Mouse (Mus musculus) mature B cell (primary cell): ENCODE measurements around the gene Arf3.

ENCODE experiments used
- in situ Hi-C: fragments of 300-500 bp; cut with MboI; formaldehyde crosslinking; loops from 2 replicates; pipeline ENCODE4 v1.14.3; 2019

Gene Arf3

GRCm38 (mm10) chr15:98722191-98722590 is 40.8 kb downstream of the Arf3 start:
- in situ Hi-C loops = no loop called here

GRCm38 (mm10) chr15:98717301-98717700 is 45.7 kb downstream of the Arf3 start:
- in situ Hi-C loops = no loop called here

GRCm38 (mm10) chr15:98714230-98714652 is 48.8 kb downstream of the Arf3 start:
- in situ Hi-C loops = no loop called here

DNA sequence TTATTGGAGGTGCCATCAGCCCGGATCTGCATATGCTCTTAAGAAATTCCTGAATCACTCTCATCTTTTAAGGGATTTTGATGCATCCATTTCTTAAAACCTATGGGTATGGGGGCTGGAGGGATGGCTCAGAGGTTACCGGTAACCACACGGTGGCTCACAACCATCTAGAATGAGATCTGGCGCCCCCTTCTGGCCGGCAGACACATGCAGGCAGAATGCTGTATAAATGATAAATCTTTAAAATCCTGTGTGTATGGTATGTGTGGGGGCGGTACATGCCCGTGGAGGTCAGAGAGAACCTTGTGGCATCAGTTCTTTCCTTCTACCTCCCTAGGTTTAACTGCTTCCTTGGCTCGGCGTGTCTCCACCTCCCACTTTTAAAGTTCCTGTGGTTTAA is 52.6 kb downstream of the Arf3 start:
- in situ Hi-C loops = no loop called here

GRCm38 (mm10) chr15:98707766-98708372 is 55.1 kb downstream of the Arf3 start, which contains the start of gene Ccdc65:
TSS of gene Ccdc65 (plus strand) at chr15:98708207.
- in situ Hi-C loops = no loop called here

- in situ Hi-C loops = no loop called here
Observed at GRCm38 (mm10) chr15:98704312-98704711, 58.7 kb downstream of the Arf3 start.

GRCm38 (mm10) chr15:98699190-98700105 is 63.6 kb downstream of the Arf3 start:
- in situ Hi-C loops = no loop called here

- in situ Hi-C loops = no loop called here
Observed at GRCm38 (mm10) chr15:98696216-98696615, 66.8 kb downstream of the Arf3 start.

GRCm38 (mm10) chr15:98695726-98696125 is 67.3 kb downstream of the Arf3 start:
- in situ Hi-C loops = no loop called here

DNA sequence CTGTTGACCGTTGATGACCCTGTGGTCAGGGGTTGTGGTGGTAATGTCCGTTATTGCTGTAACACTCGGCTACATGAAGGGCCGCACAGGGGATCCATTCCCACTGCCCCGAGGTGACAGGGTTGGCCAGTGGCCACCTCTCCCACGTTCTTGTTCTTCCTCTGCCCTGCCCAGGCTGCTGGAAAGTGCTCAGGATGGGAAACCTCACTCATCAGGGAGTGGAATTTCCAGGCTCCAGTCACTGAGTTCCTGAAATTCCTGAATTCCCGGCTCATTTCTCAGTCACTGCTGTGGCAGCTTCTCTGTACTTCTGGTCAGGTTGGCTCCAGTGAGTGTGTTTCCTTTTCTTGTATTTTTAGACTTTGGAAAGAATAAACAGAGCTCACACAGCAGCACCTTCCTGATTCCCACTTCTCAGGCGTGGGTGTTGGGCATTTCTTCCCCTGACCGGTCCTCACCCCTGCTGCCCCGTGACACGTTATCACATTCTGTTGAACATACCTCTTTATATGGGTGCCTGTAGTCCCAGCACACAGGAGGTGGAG is 70.8 kb downstream of the Arf3 start:
- in situ Hi-C loops = no loop called here

DNA sequence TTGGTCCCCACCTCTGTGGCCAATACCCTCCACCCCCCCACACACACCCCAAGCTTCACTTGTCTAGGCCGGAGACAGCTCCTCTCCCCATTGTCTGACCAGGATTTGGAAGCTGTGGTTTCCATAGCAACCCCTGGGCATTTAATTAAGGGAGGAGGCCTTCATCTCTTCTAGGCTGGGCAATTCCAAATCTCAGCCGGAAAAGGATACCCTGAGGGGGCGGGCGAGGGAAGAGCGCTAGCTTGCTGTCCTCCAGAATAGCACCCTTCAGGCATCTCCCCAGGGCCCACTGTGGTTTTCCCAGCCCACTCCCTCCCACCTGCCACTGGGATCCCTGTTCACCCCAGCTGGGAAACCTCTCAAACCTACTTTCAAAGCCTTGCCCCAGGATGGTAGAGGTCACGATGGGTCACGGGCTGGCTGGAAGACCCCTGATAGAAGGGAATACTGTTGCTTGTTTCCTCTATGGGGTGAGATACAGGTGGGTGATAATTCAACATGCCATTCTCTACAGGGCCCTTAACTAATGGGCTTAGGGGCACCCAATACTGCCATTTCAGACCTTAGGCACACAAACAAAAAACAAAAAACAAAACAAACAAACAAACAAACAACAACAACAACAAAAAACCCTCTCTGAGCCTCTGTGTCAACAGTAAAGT is 71.4 kb downstream of the Arf3 start:
- in situ Hi-C loops = no loop called here

DNA sequence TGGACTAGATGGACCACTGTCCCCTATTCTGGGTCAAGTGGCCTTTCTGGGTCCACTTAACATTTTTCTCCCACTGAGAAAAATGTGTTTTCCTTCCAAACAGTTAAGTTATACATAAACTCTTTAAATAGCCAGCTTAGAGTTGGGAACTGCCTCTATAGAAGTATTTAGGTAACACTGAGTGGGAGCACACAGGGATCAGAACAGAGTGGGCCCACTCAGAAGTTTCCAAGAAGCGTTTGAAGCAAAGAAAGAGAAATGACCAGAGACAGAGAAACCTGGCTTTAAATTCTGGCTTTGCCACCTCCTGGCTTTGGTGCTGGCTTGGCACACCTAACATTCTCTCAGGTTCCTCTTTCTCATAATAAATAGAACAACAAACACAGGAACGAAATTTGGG is 73.3 kb downstream of the Arf3 start:
- in situ Hi-C loops = no loop called here
